Mouse (Mus musculus) ES-Bruce4 (cell line): ENCODE measurements around the gene Ankrd36.

ENCODE experiments used
- CTCF ChIP-seq: IDR thresholded peaks from one replicate; pipeline ENCODE4 v1.8.1; 2011; ENCODE audit warnings: low read depth, low read length
- EP300 ChIP-seq: IDR thresholded peaks from 2 replicates; pipeline ENCODE4 v1.6.1; 2011; ENCODE audit warnings: low read depth, low read length; ENCODE audit not compliant: insufficient read depth
- POLR2A ChIP-seq: IDR thresholded peaks from one replicate; pipeline ENCODE4 v1.8.1; 2011; ENCODE audit warnings: low read length; ENCODE audit not compliant: insufficient read depth

- TF ChIP-seq POLR2A (no peak), CTCF (no peak), EP300 (no peak)
Observed at GRCm38 (mm10) chr11:5545457-5545856, 24.0 kb upstream of the Ankrd36 start.
